Mouse (Mus musculus): ENCODE data around the gene Gm10837. TPM values are rescaled to one million over a fixed set of nuclear protein-coding genes. Genes with fewer than 3 reads are reported as not detected.

Gene Gm10837
- polyA plus RNA-seq (2014; fragmentation: Illumina TruSeq; extraction: RNeasy Lipid Tissue Mini Kit (QIAGEN cat#74804); ENCODE audit: low read depth, low replicate concordance), result not detected

GRCm38 (mm10) chr14:122490441-122491328, at the start of gene Gm10837:
TSS of gene Gm10837 (plus strand) at chr14:122490586.

GRCm38 (mm10) chr14:122450496-122451382, 39.6 kb upstream of the Gm10837 start, which contains the start of gene Gm5089:
TSS of gene Gm5089 (minus strand) at chr14:122451115.

GRCm38 (mm10) chr14:122464763-122465741, 25.3 kb upstream of the Gm10837 start, which contains the start of gene Zic5:
TSS of gene Zic5 (minus strand) at chr14:122465677.

GRCm38 (mm10) chr14:122474891-122475556, 15.4 kb upstream of the Gm10837 start, which contains the start of gene Zic2:
TSS of gene Zic2 (plus strand) at chr14:122475435.

GRCm38 (mm10) chr14:122534017-122534924, 43.9 kb downstream of the Gm10837 start, which contains the start of gene Pcca:
TSS of gene Pcca (plus strand) at chr14:122534324.

Other genes starting within 250 kb of the Gm10837 start
- gene Gm5089, start 39.5 kb upstream of the Gm10837 start, polyA plus RNA-seq (2014; fragmentation: Illumina TruSeq; extraction: RNeasy Lipid Tissue Mini Kit (QIAGEN cat#74804); ENCODE audit: low read depth, low replicate concordance), result not detected
- not detected for gene Zic5, start 24.9 kb upstream of the Gm10837 start, polyA plus RNA-seq (2014; fragmentation: Illumina TruSeq; extraction: RNeasy Lipid Tissue Mini Kit (QIAGEN cat#74804); ENCODE audit: low read depth, low replicate concordance)
- gene Zic2, start 15.2 kb upstream of the Gm10837 start, polyA plus RNA-seq (2014; fragmentation: Illumina TruSeq; extraction: RNeasy Lipid Tissue Mini Kit (QIAGEN cat#74804); ENCODE audit: low read depth, low replicate concordance), result not detected
- gene Pcca, start 43.7 kb downstream of the Gm10837 start, polyA plus RNA-seq (2014; fragmentation: Illumina TruSeq; extraction: RNeasy Lipid Tissue Mini Kit (QIAGEN cat#74804); ENCODE audit: low read depth, low replicate concordance), result 49.6 TPM